Mouse (Mus musculus): ENCODE measurements at regions not wholly inside any gene's neighbourhood (a gene's known extent, or its start where the extent isn't known, plus 50 kb on each side); places are given as distances from the start of the nearest gene placed in this dataset.

DNA sequence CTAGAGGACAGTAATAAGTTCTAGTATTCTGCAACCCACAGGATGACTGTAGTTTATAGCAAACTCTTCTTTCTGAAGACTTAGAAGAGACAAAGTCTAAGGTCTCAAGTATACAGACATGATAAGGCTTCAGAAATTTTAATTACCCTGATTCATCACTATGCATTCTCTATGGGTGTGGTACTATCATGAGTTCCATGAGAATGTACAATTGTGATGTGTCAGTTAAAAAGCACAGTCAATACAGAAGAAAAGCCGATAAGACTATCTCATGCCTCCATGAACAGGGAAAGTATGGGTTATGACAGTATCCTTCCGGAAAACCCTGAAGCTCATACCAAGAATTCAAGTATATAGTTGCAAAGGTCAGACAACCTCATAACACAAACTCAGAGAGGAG lies 333.8 kb upstream of the Pitrm1 start:
- TF ChIP-seq EP300 (IDR thresholded peaks at IDR 0.05) (no peak), CTCF (IDR thresholded peaks at IDR 0.05) (no peak)
